Mouse (Mus musculus): Measurements from ENCODE around the gene 2300009A05Rik.

Gene 2300009A05Rik

GRCm38 (mm10) chr9:63348146-63348545 lies 50.9 kb downstream of the 2300009A05Rik start:
- 92% methylated on average over 1 of the region's 1 CpGs for WGBS

DNA sequence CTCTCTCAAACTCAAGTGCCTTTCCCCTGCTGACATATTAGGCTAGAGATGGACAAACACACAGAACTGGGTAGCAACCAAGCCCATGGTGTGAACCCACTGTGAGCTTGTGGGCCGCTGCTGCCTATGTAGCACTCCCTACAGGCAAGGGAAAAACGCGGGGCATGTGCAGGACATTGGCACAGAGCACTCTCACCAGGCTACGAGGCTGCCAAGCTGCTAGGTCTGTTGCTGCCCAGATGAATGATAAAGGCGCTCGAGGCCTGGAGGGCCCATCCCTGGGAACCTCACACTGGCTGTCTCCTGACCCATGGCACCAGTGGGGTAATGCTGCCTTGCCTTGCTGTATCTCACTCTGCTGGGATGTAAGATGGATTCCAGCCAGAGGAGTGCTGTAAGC lies 53.0 kb downstream of the 2300009A05Rik start:
- 64% methylated on average over 6 of the region's 6 CpGs for WGBS

Measured in cerebral cortex, adult 2 months (tissue).